Mouse (Mus musculus): ENCODE data around the gene Ptprd. TPM values are rescaled to one million over a fixed set of nuclear protein-coding genes. Genes with fewer than 3 reads are reported as not detected.

The Ptprd gene
- total RNA-seq, 2 experiments from 2014 or later = 107 to 116 TPM

DNA sequence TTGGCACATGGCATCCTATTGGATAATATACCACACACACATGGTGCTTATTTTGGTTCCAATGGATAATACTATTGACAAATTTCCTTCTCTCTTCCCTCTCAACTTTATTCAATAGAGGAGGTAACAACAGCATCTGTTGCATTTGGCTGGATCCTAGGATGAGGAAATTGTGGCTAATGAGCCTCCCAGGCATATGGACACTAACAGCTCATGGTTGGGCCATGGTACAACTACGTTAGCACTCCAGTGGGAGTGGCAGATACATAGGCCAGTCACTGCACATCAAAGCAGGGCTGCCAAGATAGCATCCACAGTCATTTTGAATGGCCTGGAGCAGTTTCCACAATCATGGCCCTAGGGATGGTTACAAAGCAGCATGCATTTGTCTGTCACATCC is 2238.4 kb downstream of the Ptprd start:
- DNase-seq (ENCODE audit: low spot score in 2 of 2) = no peak

- no peak for DNase-seq (ENCODE audit: low spot score in 2 of 2)
Observed at GRCm38 (mm10) chr4:75969961-75970360, 2241.8 kb downstream of the Ptprd start.

GRCm38 (mm10) chr4:75968618-75969017 is 2243.1 kb downstream of the Ptprd start:
- no peak for DNase-seq (ENCODE audit: low spot score in 2 of 2)

- no peak for DNase-seq (ENCODE audit: low spot score in 2 of 2)
Observed at GRCm38 (mm10) chr4:75965810-75966209, 2246.0 kb downstream of the Ptprd start.

GRCm38 (mm10) chr4:75962916-75963315 is 2248.8 kb downstream of the Ptprd start:
- DNase-seq (ENCODE audit: low spot score in 2 of 2) = no peak

DNA sequence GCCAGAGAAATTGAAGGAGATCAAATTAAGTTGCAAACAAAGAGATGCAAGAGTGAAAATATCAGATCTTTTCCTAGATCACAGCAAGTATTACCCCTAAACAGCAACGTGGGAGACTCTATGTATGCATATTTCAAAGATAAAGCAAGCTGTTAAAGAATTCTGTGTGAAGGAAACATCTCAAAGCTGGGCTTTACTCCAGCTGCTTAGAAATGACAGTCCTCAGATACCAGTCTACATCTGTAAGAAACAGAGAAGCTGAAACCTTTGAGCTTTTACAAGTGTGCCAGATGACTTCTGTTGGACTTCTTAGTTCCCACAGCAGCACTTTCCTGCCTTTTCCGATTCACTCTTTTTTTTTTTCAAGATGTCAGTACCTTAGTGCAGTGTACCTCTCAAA is 2249.9 kb downstream of the Ptprd start:
- no peak for DNase-seq (ENCODE audit: low spot score in 2 of 2)

GRCm38 (mm10) chr4:75953349-75954060 is 2258.3 kb downstream of the Ptprd start:
- DNase-seq (ENCODE audit: low spot score in 2 of 2) = no peak

DNA sequence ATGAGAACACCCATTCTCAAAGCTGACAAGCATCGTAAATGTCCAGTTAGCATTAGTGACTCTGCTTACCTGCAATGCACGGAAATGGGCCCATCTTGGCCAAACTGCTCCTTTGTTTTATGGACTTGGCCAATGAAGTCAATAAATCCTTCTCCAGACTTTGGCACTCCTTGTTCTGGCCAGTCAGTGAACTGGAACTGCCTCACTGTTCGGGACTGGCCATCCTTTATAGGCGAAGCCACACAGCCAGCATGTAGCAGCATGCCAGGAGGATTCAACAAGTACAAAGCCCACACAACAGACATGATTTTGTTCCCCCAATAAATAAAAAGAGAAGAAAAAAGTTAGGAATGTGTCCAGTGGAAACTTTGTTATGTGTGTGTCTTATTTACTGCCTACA is 2261.2 kb downstream of the Ptprd start:
- no peak for DNase-seq (ENCODE audit: low spot score in 2 of 2)

GRCm38 (mm10) chr4:75894871-75895270 is 2316.9 kb downstream of the Ptprd start:
- DNase-seq (ENCODE audit: low spot score in 2 of 2) = no peak

Small RNAs within 50 kb of the gene (microRNA-seq; reads per million reads assigned to microRNA genes)
- not detected for gene Gm23159
